Mouse (Mus musculus) erythroblast, embryonic 14.5 days (primary cell): ENCODE measurements around the gene Nedd8.

Experiments
- GATA1 ChIP-seq: IDR thresholded peaks from 2 replicates; pipeline ENCODE4 v1.6.1; 2012; ENCODE audit warnings: low read length, inconsistent platforms, mixed read lengths
- TAL1 ChIP-seq: IDR thresholded peaks from 3 replicates; pipeline ENCODE4 v1.6.1; 2012; ENCODE audit warnings: low read length, inconsistent platforms, mixed read lengths

DNA sequence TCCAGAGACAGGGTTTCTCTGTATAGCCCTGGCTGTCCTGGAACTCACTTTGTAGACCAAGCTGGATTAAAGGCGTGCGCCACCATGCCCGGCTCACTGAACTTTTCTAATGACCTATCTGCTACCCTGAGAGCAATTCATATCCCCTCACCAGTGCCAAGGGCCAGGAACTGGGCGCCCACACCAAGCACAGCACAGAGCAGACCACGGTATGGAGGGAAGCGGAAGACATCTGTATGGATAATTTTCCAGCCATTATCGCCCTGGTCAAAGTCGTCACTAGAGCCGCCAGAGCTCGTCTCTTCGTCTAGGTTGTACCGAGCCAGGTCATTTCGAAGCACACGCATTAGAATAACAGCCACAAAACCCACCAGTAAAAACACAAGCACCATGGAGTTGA, 31.1 kb downstream of the Nedd8 start:
- TF ChIP-seq TAL1 (no peak), GATA1 (no peak)
